Mouse (Mus musculus): Measurements from ENCODE around the gene Hoxa7. TPM values are rescaled to one million over a fixed set of nuclear protein-coding genes. Genes with fewer than 3 reads are reported as not detected.

The Hoxa7 gene
- polyA plus RNA-seq, 1 experiment from 2014 or later: 0.34 TPM

DNA sequence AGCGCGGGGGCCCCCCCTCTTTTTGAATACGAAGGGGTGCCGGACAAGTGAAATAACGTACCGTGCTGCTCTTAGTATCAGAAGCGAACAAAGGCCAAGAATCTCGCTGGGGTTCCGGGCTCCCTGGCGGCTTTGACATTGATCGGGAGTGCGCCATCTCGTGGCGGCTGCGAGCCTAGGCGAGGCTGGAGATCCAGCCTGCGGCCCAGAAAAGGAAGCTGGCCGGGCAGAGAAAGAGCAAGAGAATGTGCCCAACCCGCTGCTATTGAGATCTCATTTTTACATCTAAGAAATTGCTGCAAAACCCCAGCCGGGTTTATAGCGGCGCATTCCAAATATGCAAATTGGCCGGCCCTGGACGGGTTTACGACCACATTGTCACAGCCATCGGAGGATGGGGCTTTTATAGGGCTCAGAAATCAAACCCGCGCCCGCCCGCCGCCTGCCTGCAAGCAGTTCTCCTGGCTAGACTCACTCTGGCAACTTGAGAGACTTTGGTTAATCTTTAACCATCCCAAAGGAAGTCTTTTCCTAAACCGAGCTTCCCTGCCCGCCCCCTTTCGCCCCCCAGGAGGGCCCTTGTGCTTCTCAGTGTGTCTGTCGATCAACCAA lies 18.8 kb upstream of the Hoxa7 start, which contains the start of gene Hoxa10:
TSS of gene Hoxa10 (minus strand) at position 466 of the 612 bp plus-strand sequence.
- 0 out of 2 replicates have a peak, but pooled peaks cover 3% of the 10 kb centered on the region for H3K4me1 ChIP-seq (ENCODE audit: control insufficient read depth, insufficient read depth, low read length)
- H3K9me3 ChIP-seq (replicated peaks; ENCODE audit: control insufficient read depth, low read length): no peaks in the 10 kb centered on the region
- no peak within 1 kb of the TSS for H3K4me2 ChIP-seq (ENCODE audit: low read depth, low read length)
- DNase-seq (ENCODE audit: low spot score) (peak; percentile 93), ATAC-seq (replicated peaks; ENCODE audit: insufficient number of reproducible peaks, low FRiP score, low TSS enrichment, low read depth) (no peak)
- 1% methylated on average over 35 of the region's 35 CpGs for WGBS
- H3K36me3 ChIP-seq (replicated peaks; ENCODE audit: control insufficient read depth, insufficient read depth, low read depth, low read length): no peaks in the 10 kb centered on the region
- H3K4me3 ChIP-seq (ENCODE audit: low read depth, low read length): no peak within 1 kb of the TSS
- H3K9ac ChIP-seq (replicated peaks; ENCODE audit: low read length): no peak within 1 kb of the TSS
- H3K27ac ChIP-seq (replicated peaks; ENCODE audit: low read depth, low read length): no peak within 1 kb of the TSS
- peaks cover 91% of the 10 kb centered on the region for H3K27me3 ChIP-seq (ENCODE audit: control insufficient read depth, insufficient read depth, low read length)

DNA sequence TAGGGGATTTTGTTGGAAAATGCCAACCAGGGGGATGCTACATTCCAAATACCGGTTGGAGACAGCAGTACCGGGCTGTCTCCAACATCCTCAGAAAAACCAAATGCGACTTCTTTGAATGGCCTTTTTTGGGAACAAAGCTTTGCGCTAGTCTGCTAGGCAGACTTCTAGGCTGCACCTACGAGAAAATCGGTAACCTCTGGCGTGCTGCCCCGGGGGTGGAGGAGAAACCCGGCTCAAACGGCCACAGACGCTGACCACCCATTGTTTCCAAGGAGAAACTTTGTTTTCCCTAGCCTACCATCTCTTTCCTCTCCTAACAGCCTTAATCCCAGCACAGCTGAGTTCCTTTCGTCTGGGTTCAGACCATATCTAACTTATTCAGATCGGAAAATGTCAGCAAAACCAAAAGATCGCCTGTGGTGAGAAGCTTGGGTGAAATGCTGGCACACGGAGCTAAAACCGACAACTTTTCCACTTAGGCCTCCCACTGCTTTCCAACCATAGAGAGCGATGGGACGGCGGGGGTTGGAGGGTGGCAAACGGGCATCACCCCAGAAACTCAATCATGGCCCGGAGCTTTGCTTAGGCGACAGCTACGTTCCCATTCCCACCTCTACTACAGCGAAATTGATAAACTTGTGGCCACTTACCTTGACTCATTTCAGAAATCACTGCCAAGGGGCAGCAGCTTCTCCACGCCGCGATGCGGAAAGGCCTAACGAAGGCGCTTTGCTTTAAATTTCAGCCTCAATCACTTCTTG lies 18.2 kb upstream of the Hoxa7 start:
- Histone ChIP-seq H3K4me1 (ENCODE audit: control insufficient read depth, insufficient read depth, low read length) (0 out of 2 replicates have a peak, but pooled peaks cover 3% of the 10 kb centered on the region), H3K9me3 (replicated peaks; ENCODE audit: control insufficient read depth, low read length) (no peaks in the 10 kb centered on the region), H3K27me3 (ENCODE audit: control insufficient read depth, insufficient read depth, low read length) (peaks cover 91% of the 10 kb centered on the region), H3K4me3 (ENCODE audit: low read depth, low read length) (no peak overlapping the region), H3K4me2 (ENCODE audit: low read depth, low read length) (no peak overlapping the region), H3K27ac (replicated peaks; ENCODE audit: low read depth, low read length) (no peak overlapping the region), H3K36me3 (replicated peaks; ENCODE audit: control insufficient read depth, insufficient read depth, low read depth, low read length) (no peaks in the 10 kb centered on the region), H3K9ac (replicated peaks; ENCODE audit: low read length) (no peak overlapping the region)
- ATAC-seq (replicated peaks; ENCODE audit: insufficient number of reproducible peaks, low FRiP score, low TSS enrichment, low read depth) (no peak), DNase-seq (ENCODE audit: low spot score) (no peak)
- WGBS: 1% methylated on average over 30 of the region's 30 CpGs

DNA sequence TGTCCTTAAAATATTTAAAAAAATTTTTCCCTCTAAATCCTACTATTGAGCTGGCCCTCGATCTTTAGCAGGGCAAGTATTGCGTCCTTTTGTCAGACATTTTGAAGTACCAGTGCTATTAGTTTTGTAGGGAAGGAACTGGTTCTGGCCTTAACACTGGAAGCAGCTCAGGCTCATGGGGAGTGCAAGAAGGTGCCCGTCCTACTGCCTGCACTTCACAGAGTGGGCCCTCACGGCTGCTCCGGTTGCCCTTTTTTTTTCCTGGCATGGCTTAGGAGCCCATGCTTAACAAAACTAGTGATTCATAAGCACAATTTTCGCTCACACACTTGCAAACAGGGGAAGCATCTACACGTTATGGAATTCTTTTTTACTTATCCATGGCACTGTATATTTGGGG lies 17.3 kb upstream of the Hoxa7 start:
- H3K4me2 ChIP-seq (ENCODE audit: low read depth, low read length): no peak overlapping the region

DNA sequence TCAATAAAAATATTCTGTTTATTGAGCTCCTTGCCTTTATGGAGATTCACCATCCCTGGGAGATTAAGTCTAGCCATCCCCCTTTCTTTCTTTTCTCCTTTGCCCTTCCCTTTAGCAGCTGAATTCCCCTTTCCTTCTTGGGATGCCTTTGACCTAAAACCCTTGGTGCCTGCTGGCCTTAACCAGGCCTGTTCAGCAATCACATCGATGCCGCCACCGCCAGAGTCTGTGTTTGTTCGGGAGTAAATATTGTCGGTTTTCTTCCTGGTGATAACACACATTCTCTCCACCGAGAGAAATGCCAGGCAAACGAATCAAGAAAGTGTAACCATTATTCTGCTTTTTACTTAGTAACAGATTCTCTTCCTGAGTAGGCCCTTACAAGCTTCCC lies 16.5 kb upstream of the Hoxa7 start:
- Histone ChIP-seq H3K4me1 (ENCODE audit: control insufficient read depth, insufficient read depth, low read length) (0 out of 2 replicates have a peak, but pooled peaks cover 3% of the 10 kb centered on the region), H3K4me3 (ENCODE audit: low read depth, low read length) (no peak overlapping the region), H3K27ac (replicated peaks; ENCODE audit: low read depth, low read length) (no peak overlapping the region), H3K9ac (replicated peaks; ENCODE audit: low read length) (no peak overlapping the region), H3K27me3 (ENCODE audit: control insufficient read depth, insufficient read depth, low read length) (peaks cover 93% of the 10 kb centered on the region), H3K36me3 (replicated peaks; ENCODE audit: control insufficient read depth, insufficient read depth, low read depth, low read length) (no peaks in the 10 kb centered on the region), H3K4me2 (ENCODE audit: low read depth, low read length) (no peak overlapping the region), H3K9me3 (replicated peaks; ENCODE audit: control insufficient read depth, low read length) (no peaks in the 10 kb centered on the region)
- no peak for DNase-seq (ENCODE audit: low spot score)
- WGBS: 2% methylated on average over 7 of the region's 7 CpGs
- no peak for ATAC-seq (replicated peaks; ENCODE audit: insufficient number of reproducible peaks, low FRiP score, low TSS enrichment, low read depth)

More for the DNA sequence above, 17.3 kb upstream of the Hoxa7 start:
- Histone ChIP-seq H3K27me3 (ENCODE audit: control insufficient read depth, insufficient read depth, low read length) (peaks cover 93% of the 10 kb centered on the region), H3K4me1 (ENCODE audit: control insufficient read depth, insufficient read depth, low read length) (0 out of 2 replicates have a peak, but pooled peaks cover 3% of the 10 kb centered on the region), H3K9ac (replicated peaks; ENCODE audit: low read length) (no peak overlapping the region), H3K9me3 (replicated peaks; ENCODE audit: control insufficient read depth, low read length) (no peaks in the 10 kb centered on the region), H3K27ac (replicated peaks; ENCODE audit: low read depth, low read length) (no peak overlapping the region), H3K36me3 (replicated peaks; ENCODE audit: control insufficient read depth, insufficient read depth, low read depth, low read length) (no peaks in the 10 kb centered on the region), H3K4me3 (ENCODE audit: low read depth, low read length) (no peak overlapping the region)
- DNase-seq (ENCODE audit: low spot score) (no peak), ATAC-seq (replicated peaks; ENCODE audit: insufficient number of reproducible peaks, low FRiP score, low TSS enrichment, low read depth) (no peak)
- 3% methylated on average over 7 of the region's 7 CpGs for WGBS

DNA sequence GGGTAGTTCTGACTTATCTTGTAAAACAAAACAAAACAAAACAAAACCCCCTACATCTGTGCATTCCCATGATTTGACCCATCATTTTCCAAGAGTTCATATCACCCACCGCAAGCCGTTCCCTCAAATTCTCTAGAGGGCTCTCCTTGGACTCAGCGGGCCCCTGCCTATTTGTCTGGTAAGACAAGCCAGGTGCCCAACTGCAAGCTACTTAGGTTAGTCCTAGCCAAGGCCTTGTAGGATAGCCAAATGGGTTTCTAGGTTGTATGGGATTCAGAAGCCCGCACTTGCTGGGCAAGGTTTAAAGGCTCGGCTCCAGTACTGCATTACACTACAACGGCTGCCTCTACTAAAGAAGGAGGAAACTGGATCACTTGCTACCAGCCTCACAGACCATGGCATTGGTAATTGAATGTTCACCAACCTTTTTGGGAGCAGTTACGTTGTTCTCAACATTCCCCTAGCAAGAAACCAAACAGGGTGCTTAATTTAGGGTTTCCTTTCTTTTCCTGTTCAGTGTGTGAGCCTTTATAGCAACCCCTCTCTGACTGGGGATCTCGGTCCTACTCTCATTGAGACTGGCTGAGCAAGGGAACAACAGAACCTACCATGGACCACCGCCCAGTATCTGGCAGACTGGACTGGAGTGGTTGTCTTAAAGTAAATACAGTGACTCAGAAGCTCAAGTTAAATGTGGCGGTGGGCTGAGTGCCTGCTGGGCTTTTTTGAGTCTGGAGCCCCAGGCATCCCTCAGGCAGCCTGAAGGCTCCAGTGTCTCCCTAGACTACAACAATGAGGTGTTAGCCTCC lies 15.9 kb upstream of the Hoxa7 start:
- H3K9me3 ChIP-seq (replicated peaks; ENCODE audit: control insufficient read depth, low read length): no peaks in the 10 kb centered on the region
- H3K27ac ChIP-seq (replicated peaks; ENCODE audit: low read depth, low read length): no peak overlapping the region
- H3K27me3 ChIP-seq (ENCODE audit: control insufficient read depth, insufficient read depth, low read length): peaks cover 93% of the 10 kb centered on the region
- H3K4me3 ChIP-seq (ENCODE audit: low read depth, low read length): no peak overlapping the region
- 0 out of 2 replicates have a peak, but pooled peaks cover 3% of the 10 kb centered on the region for H3K4me1 ChIP-seq (ENCODE audit: control insufficient read depth, insufficient read depth, low read length)
- WGBS: 6% methylated on average over 10 of the region's 10 CpGs
- no peak for ATAC-seq (replicated peaks; ENCODE audit: insufficient number of reproducible peaks, low FRiP score, low TSS enrichment, low read depth)
- H3K9ac ChIP-seq (replicated peaks; ENCODE audit: low read length): no peak overlapping the region
- DNase-seq (ENCODE audit: low spot score): no peak
- H3K4me2 ChIP-seq (ENCODE audit: low read depth, low read length): no peak overlapping the region
- H3K36me3 ChIP-seq (replicated peaks; ENCODE audit: control insufficient read depth, insufficient read depth, low read depth, low read length): no peaks in the 10 kb centered on the region

DNA sequence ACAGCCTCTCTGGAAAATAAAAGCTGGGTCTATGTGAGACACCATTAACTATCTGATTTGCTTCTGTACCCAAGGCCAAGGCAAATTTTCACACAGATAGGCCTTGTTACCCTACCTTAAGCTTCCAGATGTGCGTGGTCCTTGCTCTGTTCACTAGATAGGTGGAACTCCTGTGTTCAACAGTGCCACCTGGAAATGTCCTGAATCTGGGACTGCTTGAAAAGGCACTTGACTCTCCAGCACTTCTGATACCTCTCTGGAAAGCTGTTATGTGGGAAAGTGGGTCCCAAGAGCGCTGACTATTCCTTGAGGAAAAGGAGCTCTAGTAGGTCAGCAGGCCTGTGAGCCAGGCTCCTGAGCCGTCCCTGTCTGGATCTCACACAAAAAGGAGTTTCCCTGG lies 15.2 kb upstream of the Hoxa7 start:
- Histone ChIP-seq H3K4me1 (ENCODE audit: control insufficient read depth, insufficient read depth, low read length) (0 out of 2 replicates have a peak, but pooled peaks cover 3% of the 10 kb centered on the region), H3K36me3 (replicated peaks; ENCODE audit: control insufficient read depth, insufficient read depth, low read depth, low read length) (no peaks in the 10 kb centered on the region), H3K27ac (replicated peaks; ENCODE audit: low read depth, low read length) (no peak overlapping the region), H3K9ac (replicated peaks; ENCODE audit: low read length) (no peak overlapping the region), H3K9me3 (replicated peaks; ENCODE audit: control insufficient read depth, low read length) (no peaks in the 10 kb centered on the region), H3K4me2 (ENCODE audit: low read depth, low read length) (no peak overlapping the region), H3K4me3 (ENCODE audit: low read depth, low read length) (no peak overlapping the region), H3K27me3 (ENCODE audit: control insufficient read depth, insufficient read depth, low read length) (peaks cover 94% of the 10 kb centered on the region)
- ATAC-seq (replicated peaks; ENCODE audit: insufficient number of reproducible peaks, low FRiP score, low TSS enrichment, low read depth) (no peak), DNase-seq (ENCODE audit: low spot score) (no peak)
- 2% methylated on average over 3 of the region's 3 CpGs for WGBS

DNA sequence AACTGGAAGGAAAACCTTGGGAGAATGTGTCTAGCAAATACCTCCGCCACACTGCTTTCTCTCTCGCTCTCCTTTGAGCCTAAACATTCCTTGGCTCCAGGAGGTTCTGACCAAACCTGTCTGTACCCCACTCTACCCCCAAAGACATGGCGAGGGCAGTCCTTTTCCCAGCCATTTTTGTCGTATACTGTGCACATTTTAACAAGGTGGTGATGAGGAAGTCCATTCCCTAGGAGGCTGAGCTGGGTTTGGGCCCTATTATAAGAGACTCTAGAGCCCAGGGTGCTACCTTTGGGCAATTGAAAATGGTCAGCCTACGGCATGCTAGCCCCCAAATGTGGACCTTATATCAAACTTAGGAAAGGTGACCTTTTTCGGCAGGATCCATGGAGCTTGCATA lies 14.2 kb upstream of the Hoxa7 start:
- DNase-seq (ENCODE audit: low spot score) (no peak), ATAC-seq (replicated peaks; ENCODE audit: insufficient number of reproducible peaks, low FRiP score, low TSS enrichment, low read depth) (no peak)
- peaks cover 90% of the 10 kb centered on the region for H3K27me3 ChIP-seq (ENCODE audit: control insufficient read depth, insufficient read depth, low read length)
- WGBS: 22% methylated on average over 6 of the region's 6 CpGs
- no peak overlapping the region for H3K4me3 ChIP-seq (ENCODE audit: low read depth, low read length)
- H3K27ac ChIP-seq (replicated peaks; ENCODE audit: low read depth, low read length): no peak overlapping the region
- H3K4me1 ChIP-seq (ENCODE audit: control insufficient read depth, insufficient read depth, low read length): 0 out of 2 replicates have a peak, but pooled peaks cover 3% of the 10 kb centered on the region
- no peak overlapping the region for H3K4me2 ChIP-seq (ENCODE audit: low read depth, low read length)
- H3K9me3 ChIP-seq (replicated peaks; ENCODE audit: control insufficient read depth, low read length): no peaks in the 10 kb centered on the region
- H3K36me3 ChIP-seq (replicated peaks; ENCODE audit: control insufficient read depth, insufficient read depth, low read depth, low read length): no peaks in the 10 kb centered on the region
- H3K9ac ChIP-seq (replicated peaks; ENCODE audit: low read length): no peak overlapping the region

All from embryonic facial prominence, embryonic 11.5 days (tissue).